Mouse (Mus musculus) C2C12 (cell line): ENCODE results near the gene Fam8a1.

Experiments
- CEBPB ChIP-seq: IDR thresholded peaks from one replicate; pipeline ENCODE4 v1.6.1; 2011; ENCODE audit warnings: low read depth, mild to moderate bottlenecking, control low read depth, moderate library complexity
- CTCF ChIP-seq: IDR thresholded peaks from one replicate; pipeline ENCODE4 v1.5.1; 2011; ENCODE audit not compliant: control insufficient read depth, insufficient read depth, insufficient read length
- FOSL1 ChIP-seq: IDR thresholded peaks from one replicate; pipeline ENCODE4 v1.8.0; 2011; ENCODE audit warnings: mild to moderate bottlenecking, low read length; ENCODE audit not compliant: poor library complexity, insufficient read depth, severe bottlenecking
- MAX ChIP-seq: IDR thresholded peaks from one replicate; pipeline ENCODE4 v1.6.1; 2011; ENCODE audit warnings: mild to moderate bottlenecking, control low read depth

- TF ChIP-seq MAX (no peak), CTCF (no peak), CEBPB (no peak), FOSL1 (no peak)
Observed at GRCm38 (mm10) chr13:46634133-46634488, 35.2 kb upstream of the Fam8a1 start.
